Mouse (Mus musculus) embryonic stem cell, embryonic (primary cell): ENCODE results near the gene Olfr827.

Source experiments
- CTCF ChIA-PET, 4 experiments: fragments of 300-600 bp in 2 of 4; fragments of 350-600 bp in 2 of 4; sonication (Branson Sonifier 250); formaldehyde crosslinking; loops; one replicate each; lab custom pipeline; 2022; ENCODE audit warnings: inconsistent platforms in 2 of 4; lab: Charles Lee
- POLR2A ChIA-PET, 4 experiments: fragments of 300-600 bp in 2 of 4; fragments of 350-600 bp in 2 of 4; sonication (Branson Sonifier 250); formaldehyde crosslinking; loops; one replicate each; lab custom pipeline; 2022; ENCODE audit warnings: antibody characterized with exemption in 4 of 4, inconsistent platforms in 1 of 4; lab: Charles Lee

Olfr827 gene

DNA sequence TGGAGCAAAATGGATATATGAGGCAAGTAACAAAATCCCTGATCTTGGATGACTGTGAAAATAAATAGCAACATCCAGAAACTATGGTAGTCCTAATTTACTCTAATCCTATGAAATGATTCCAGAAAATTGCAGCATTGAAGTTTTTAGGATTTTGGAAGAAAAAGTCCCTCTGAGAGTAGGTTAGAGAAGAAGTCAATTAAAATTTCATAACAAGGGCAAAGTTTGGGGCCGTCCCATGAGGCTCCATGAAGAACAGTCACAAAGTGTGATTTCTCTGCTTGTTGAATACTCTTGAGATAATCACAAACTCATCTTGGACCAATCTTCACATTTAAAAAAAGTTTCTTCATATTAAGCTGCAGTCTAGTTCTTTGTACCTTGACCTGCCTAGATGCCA, at the start of gene Olfr827:
Gene Olfr827 (minus strand): TSS at position 101 of the 400 bp plus-strand sequence.
- ChIA-PET CTCF (no interaction called here), POLR2A (no interaction called here)

DNA sequence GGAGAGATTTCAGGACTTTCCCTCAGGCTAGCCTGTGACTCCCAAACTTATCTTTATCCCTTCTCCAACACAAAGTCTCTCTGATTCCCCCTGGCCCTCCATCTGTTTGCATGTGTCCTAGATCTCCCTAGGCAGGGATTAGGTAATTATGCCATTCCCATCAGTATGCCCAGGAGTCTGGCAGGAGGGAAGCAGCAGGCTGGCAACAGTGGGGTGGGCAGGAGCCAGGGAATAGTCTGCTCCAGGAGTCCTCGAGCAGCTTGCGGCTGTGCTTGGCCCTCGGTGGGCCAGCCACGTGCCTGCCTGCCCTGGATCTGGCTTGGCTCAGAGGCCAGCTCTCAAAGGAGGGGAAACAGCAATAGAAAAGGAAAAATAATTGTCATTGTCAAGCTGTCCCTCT, 49.0 kb upstream of the Olfr827 start:
- ChIA-PET POLR2A (no interaction called here), CTCF (no interaction called here)

DNA sequence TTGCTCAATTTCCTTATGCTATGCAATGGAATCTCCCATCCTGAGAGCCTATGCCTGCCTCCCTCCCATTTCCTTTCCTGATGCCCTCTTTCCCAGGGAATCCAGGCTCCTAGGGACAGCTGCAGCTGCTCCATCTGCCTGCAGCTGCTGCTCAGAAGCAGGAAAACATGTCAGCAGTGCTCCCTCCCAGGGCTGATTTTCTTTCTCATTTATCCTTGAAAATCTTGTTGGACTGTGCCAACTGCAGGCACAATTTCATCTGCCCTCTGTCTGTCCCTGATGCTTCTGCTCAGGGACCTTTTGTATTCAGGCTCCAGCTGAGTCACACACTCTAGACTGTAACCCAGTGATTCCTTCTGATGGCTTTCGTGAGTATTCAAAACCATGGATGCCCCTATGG, 45.3 kb upstream of the Olfr827 start:
- POLR2A ChIA-PET: interaction anchor here in 1 of 4 experiments (0.6 kb wide), 1 partner anchor 1934 kb away, joined by 4 read pairs; no protein-coding TSS in a partner anchor
- CTCF ChIA-PET: no interaction called here

DNA sequence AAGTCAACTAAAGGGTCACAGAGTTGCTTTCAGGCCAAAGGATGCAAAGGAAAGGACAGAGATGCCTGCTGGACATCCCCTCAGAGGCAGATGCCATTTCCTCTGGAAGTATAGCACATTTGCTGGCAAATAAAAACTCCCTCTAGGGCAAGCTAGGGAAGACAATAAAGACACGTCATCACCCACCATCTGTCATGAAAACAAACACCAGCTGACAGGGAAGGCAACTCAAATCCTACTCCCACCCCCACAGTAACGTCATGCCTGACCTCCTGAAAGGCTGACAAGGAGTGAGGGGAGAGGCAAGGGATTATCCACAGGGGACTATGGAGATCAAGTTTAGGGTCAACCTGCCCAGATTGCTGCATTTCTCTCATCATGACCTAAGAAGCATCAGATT, 30.1 kb upstream of the Olfr827 start:
- ChIA-PET CTCF (no interaction called here), POLR2A (no interaction called here)

DNA sequence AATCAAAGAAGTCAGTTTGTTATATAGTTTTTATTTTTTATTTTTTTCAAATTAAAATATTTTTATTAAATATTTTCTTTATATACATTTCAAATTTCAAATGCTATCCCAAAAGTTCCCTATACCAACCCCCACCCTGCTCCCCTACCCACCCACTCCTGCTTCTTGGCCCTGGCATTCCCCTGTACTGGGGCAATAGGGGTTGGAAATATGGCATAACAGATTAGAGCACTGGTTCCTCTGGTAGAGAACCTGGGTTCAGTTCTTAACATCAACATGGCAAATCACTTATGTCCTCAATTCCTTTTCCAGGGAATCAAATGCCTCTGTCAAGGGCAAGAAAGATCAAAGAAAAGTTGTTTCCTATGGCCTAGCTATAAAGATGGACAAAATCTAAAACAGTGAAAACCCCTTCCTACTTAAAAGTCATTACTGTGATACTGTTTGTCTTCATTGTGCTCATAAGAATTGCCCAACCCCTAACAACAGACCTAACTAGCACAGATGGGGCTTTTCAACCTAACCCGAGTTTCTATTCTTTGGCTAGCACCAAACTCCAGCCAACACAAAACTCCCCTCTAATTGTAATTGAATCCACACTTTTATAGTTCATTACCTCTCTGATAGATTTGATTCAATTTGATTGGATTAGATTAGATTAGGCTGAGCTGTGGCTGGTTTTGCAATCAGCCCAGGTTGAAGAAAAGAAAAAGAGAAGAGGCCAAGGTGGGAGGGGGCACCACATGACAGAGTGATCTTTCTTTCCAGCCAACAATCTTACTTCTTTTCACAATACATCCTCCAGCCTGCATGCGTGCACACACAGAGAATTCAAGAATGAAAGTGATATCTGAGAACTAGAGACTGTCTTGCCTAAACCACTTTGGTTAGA, 24.4 kb upstream of the Olfr827 start:
- POLR2A ChIA-PET: no interaction called here
- CTCF ChIA-PET: no interaction called here

DNA sequence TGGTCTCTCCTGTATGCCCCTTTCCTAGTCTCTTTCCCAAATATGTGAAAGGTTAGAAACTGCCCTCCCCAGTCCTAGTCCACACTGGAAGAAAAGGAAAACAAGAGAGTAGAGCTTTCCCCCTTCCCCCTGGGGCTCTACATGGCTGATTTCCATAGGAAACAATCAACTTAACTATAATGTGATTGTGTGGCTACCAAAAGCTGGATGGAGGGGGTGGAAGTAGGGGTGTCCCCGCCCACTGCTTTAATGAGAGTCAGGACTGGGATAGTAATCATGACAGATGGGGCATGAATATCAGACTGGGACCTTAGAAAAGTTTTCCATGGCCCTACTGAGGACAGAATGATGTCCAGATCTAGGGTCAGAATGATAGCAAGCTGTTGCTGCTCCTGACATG, 20.4 kb upstream of the Olfr827 start:
- ChIA-PET CTCF (no interaction called here), POLR2A (no interaction called here)

DNA sequence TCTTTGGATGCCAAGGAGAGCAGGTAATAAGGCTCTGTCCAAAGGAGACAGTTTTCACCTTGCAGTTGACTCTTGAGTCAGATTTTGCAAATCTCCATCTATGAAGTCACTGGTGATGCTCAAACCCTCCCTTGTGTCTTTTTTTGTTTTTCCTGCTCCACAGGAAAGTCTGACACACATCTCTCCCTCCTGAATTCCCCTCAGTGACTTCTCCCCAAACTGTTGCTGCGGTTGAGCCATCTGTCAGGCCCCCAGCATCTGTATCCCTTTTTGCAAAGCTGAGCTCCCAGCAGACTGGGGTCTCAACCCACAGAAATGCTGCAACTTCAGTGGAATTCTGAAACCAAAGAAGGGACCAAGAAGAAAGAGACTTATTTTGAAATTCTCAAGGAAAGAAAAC, 17.9 kb upstream of the Olfr827 start:
- POLR2A ChIA-PET: interaction anchor here in 1 of 4 experiments (0.6 kb wide), 1 partner anchor 82 kb away, joined by 5 read pairs; no protein-coding TSS in a partner anchor
- CTCF ChIA-PET: no interaction called here

DNA sequence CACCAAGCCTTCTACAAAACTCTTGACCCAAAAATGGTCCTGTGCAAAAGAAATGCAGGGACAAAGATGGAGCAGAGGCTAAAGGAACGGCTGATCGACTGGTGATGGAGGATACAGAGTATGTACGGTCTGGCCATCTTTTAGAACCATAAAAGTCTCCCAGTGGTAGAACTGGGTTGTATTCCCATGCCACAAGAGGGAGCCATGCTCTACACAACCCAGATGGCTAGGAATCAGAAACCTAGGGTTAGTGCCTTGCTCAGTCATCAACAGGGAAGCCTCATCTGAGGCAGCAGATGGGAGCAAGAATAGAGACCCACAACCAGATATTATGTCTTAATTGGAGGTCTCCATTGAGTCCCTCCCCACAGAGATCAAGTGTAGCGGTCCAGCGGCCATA, 15.4 kb upstream of the Olfr827 start:
- POLR2A ChIA-PET: no interaction called here
- CTCF ChIA-PET: no interaction called here

DNA sequence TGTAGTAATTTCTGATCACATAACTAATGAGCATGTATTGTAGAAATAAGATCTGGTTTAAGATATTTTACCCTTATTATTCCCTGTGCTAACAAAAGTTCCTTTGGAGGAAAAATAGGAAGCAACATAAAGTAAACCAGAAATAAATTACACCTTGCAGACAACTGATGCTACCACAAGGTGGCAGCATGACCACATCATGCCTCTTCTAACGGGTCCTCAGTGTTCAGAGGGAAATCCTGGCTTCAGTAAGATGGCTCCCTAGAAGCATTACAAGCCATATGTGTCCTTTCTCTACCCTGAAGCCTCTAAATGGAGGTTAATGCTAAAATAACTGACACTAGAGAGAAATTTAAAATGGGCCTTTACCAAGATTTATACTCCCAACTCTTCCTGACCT, 14.0 kb upstream of the Olfr827 start:
- CTCF ChIA-PET: interaction anchor here in 1 of 4 experiments (1.1 kb wide), 1 partner anchor 71 kb away, joined by 4 read pairs; no protein-coding TSS in a partner anchor
- POLR2A ChIA-PET: no interaction called here

DNA sequence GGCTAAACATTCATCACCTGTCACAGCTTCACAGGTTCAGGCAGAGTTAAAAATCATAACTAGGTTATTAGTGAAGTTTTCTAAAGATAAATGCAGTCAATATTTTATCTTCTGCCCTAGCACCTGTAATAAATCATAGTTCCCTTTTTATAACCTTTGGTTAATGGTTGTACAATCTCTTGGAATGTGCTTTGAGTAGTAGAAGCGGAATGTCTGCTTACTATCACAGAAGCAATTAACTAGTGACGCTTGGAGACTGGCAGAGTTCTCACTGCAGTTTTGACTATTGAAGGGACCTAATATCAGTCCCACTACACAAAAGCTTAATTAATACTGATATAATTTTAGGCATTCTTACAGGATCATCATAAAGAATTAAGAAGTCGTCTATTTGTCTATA, 10.8 kb upstream of the Olfr827 start:
- ChIA-PET CTCF (no interaction called here), POLR2A (no interaction called here)

DNA sequence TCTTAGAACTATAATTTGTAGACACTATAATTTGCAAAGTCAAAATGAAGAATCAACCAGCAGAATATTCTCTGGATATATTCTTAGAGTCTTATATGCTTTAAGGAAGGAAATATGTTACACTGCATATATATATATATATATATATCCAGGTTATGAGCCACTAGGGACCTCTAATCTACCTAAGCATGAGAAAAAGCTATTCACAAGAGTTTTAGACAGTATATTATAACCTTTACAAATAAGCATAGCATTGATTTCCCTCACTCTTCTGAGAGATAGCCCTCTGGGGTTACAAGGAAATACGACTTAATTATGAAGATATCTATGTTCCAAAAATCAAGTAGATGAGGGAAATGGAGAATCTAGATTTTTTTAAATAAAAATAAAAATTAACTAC, 30.1 kb downstream of the Olfr827 start, which contains the start of gene Olfr826:
Gene Olfr826 (minus strand): TSS at position 101 of the 400 bp plus-strand sequence.
- ChIA-PET CTCF (no interaction called here), POLR2A (no interaction called here)

DNA sequence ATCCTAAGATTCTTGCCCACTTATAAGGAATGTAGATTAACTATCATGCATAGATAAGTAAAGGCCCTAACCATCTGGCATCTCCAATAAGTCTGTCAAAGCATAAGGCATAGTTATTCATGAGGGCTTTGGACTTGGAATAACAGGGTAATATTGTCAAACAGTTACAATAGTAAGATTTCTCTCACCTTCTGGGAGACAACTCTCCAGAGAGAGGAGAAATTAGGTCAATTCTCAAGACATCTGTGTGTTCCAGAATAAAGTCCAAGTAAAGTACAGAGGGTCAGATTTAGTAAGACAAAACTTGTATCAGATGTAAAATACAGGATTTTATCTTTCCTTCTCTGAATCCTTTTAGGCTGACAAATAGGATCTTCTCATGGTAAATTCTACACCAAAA, 47.5 kb downstream of the Olfr827 start, which contains the start of gene Olfr825:
Gene Olfr825 (minus strand): TSS at position 101 of the 400 bp plus-strand sequence.
- ChIA-PET CTCF (interaction anchor here in 1 of 4 experiments (0.6 kb wide), 1 partner anchor 1393 kb away, joined by 9 read pairs; no protein-coding TSS in a partner anchor), POLR2A (no interaction called here)

DNA sequence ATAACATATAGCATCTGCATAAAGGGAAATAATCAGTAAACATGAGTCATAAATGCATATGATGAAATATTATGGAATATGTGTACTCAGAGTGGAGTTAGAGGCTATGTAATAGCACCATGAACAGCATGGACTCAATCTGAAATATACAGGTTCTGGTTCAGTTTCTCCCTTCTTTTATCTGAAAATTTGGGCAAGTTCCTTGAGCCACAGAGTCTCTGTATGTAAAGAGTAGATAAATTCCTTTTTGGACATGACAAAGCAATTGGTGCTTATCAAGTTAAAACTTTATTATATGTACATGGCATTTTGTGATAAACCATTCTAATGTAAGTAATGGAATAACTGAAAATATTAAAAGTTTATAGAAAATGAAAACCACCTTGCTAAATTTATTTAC, 49.0 kb downstream of the Olfr827 start:
- ChIA-PET CTCF (no interaction called here), POLR2A (no interaction called here)
